Mouse (Mus musculus): ENCODE measurements around the gene Gm47289.

Gm47289 gene

GRCm38 (mm10) chr9:119158861-119159260 is at the start of gene Gm47289:
Gene Gm47289 (plus strand): TSS chr9:119159161.
- DNase-seq (ENCODE audit: extremely low read depth, insufficient read length, low spot score) = no peak

GRCm38 (mm10) chr9:119109685-119110353 is 49.1 kb upstream of the Gm47289 start:
- DNase-seq (ENCODE audit: extremely low read depth, insufficient read length, low spot score) = no peak

GRCm38 (mm10) chr9:119110640-119111039 is 48.3 kb upstream of the Gm47289 start:
- DNase-seq (ENCODE audit: extremely low read depth, insufficient read length, low spot score) = no peak

GRCm38 (mm10) chr9:119114911-119115310 is 44.0 kb upstream of the Gm47289 start:
- DNase-seq (ENCODE audit: extremely low read depth, insufficient read length, low spot score) = no peak

GRCm38 (mm10) chr9:119119409-119120167 is 39.4 kb upstream of the Gm47289 start:
- no peak for DNase-seq (ENCODE audit: extremely low read depth, insufficient read length, low spot score)

GRCm38 (mm10) chr9:119120168-119120560 is 38.8 kb upstream of the Gm47289 start:
- no peak for DNase-seq (ENCODE audit: extremely low read depth, insufficient read length, low spot score)

GRCm38 (mm10) chr9:119122596-119123369 is 36.2 kb upstream of the Gm47289 start:
- DNase-seq (ENCODE audit: extremely low read depth, insufficient read length, low spot score) = no peak

- no peak for DNase-seq (ENCODE audit: extremely low read depth, insufficient read length, low spot score)
These were observed 30.4 kb upstream of the Gm47289 start for GRCm38 (mm10) chr9:119128436-119129181.

GRCm38 (mm10) chr9:119130692-119131091 is 28.3 kb upstream of the Gm47289 start:
- DNase-seq (ENCODE audit: extremely low read depth, insufficient read length, low spot score) = no peak

GRCm38 (mm10) chr9:119138836-119139235 is 20.1 kb upstream of the Gm47289 start:
- DNase-seq (ENCODE audit: extremely low read depth, insufficient read length, low spot score) = no peak

- no peak for DNase-seq (ENCODE audit: extremely low read depth, insufficient read length, low spot score)
These were observed 16.9 kb upstream of the Gm47289 start for GRCm38 (mm10) chr9:119142066-119142465.

- no peak for DNase-seq (ENCODE audit: extremely low read depth, insufficient read length, low spot score)
These were observed 15.6 kb upstream of the Gm47289 start for GRCm38 (mm10) chr9:119143372-119143771.

GRCm38 (mm10) chr9:119144696-119145095 is 14.3 kb upstream of the Gm47289 start:
- no peak for DNase-seq (ENCODE audit: extremely low read depth, insufficient read length, low spot score)

- DNase-seq (ENCODE audit: extremely low read depth, insufficient read length, low spot score) = no peak
These were observed 13.8 kb upstream of the Gm47289 start for GRCm38 (mm10) chr9:119145137-119145536.

- no peak for DNase-seq (ENCODE audit: extremely low read depth, insufficient read length, low spot score)
These were observed 13.3 kb upstream of the Gm47289 start for GRCm38 (mm10) chr9:119145638-119146037.

- no peak for DNase-seq (ENCODE audit: extremely low read depth, insufficient read length, low spot score)
These were observed 12.7 kb upstream of the Gm47289 start for GRCm38 (mm10) chr9:119146098-119146770.

GRCm38 (mm10) chr9:119149601-119150000 is 9.4 kb upstream of the Gm47289 start:
- peak; percentile 28 for DNase-seq (ENCODE audit: extremely low read depth, insufficient read length, low spot score)

- DNase-seq (ENCODE audit: extremely low read depth, insufficient read length, low spot score) = no peak
These were observed 7.2 kb upstream of the Gm47289 start for GRCm38 (mm10) chr9:119151751-119152150.

- DNase-seq (ENCODE audit: extremely low read depth, insufficient read length, low spot score) = no peak
These were observed 3.5 kb upstream of the Gm47289 start for GRCm38 (mm10) chr9:119155416-119155815.

- DNase-seq (ENCODE audit: extremely low read depth, insufficient read length, low spot score) = no peak
These were observed 3.1 kb upstream of the Gm47289 start for GRCm38 (mm10) chr9:119155826-119156225.

Measured in 3134 (cell line).